Mouse (Mus musculus) gastrocnemius, adult 2 months (tissue): Measurements from ENCODE around the gene Aqp2. TPM values are rescaled to one million over a fixed set of nuclear protein-coding genes. Genes with fewer than 3 reads are reported as not detected.

Experiments
- DNase-seq: peaks from one replicate; pipeline ENCODE4 v3.0.0; 2022
- H3K27ac ChIP-seq: fragments of 200-600 bp; 2 replicates; pipeline ENCODE4 v1.8.1; 2022; ENCODE audit warnings: mild to moderate bottlenecking
- H3K4me3 ChIP-seq: fragments of 200-600 bp; 2 replicates; pipeline ENCODE4 v1.8.1; 2022; ENCODE audit warnings: mild to moderate bottlenecking, moderate library complexity
- CTCF ChIP-seq: fragments of 200-600 bp; IDR thresholded peaks from 2 replicates; pipeline ENCODE4 v1.8.1; 2022; ENCODE audit warnings: antibody characterized with exemption, mild to moderate bottlenecking, moderate library complexity
- intact Hi-C: fragments of 180-260 bp; cut with DNase I; formaldehyde crosslinking; loops from one replicate; pipeline ENCODE4 v1.15.1; 2025
- total RNA-seq, 2 experiments: library from RNA; stranded (reverse); gene quantifications; 2 replicates each; pipeline ENCODE4 v1.2.3; 2021

Aqp2 gene
- total RNA-seq, 2 experiments from 2014 or later: not detected

- H3K4me3 ChIP-seq: no peak overlapping the region
- no peak for DNase-seq
- no peak overlapping the region for H3K27ac ChIP-seq
- intact Hi-C loops: no loop called here
- no peak for TF ChIP-seq CTCF
Measured at GRCm38 (mm10) chr15:99608382-99609125, 29.7 kb downstream of the Aqp2 start.

DNA sequence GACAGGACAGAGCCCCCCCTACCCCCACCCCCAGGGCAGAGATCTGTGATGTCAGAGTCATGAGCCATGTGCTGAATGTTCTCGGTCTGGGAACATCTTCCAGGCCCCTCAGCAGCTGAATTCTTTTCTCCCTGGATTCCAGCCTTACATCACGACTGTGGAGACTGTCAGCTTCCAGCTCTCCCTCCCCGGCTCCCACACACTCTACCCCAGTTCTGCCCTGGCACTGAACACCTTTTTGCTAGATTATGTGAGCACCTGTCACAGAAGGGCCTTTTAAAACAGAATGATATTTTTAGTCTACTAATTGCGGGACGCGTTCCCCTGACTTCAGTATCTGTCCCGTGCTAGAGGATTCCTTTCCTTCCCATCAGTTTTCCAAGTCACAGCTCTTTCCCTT is 32.7 kb downstream of the Aqp2 start:
- intact Hi-C loops: no loop called here
- no peak for TF ChIP-seq CTCF
- Histone ChIP-seq H3K27ac (no peak overlapping the region), H3K4me3 (no peak overlapping the region)
- DNase-seq: no peak

GRCm38 (mm10) chr15:99614273-99614672 is 35.4 kb downstream of the Aqp2 start:
- TF ChIP-seq CTCF: no peak
- no peak for DNase-seq
- Histone ChIP-seq H3K4me3 (no peak overlapping the region), H3K27ac (no peak overlapping the region)
- intact Hi-C loops: no loop called here

DNA sequence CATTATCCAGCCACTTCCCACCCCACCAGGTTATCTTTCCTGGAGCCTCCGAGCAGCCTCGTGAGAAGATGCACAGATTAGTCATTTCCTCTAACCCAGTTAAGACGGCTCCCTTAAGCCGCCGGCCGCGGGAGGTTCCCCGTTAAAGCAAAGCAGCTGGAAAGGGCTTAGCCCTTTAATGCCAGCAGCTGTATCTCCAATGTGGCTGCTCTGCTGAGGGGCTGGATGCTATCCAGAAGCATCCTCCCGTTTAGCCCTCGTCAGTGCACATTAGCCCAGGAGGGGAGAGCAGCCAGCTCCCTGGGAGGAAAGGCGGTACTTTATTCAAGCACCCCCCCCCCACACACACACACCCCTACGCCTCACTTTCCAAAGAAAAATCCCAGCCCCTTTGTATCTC is 35.9 kb downstream of the Aqp2 start:
- peak overlapping the region; percentile 15; the same call in 1 of the 2 replicates for H3K4me3 ChIP-seq
- no peak for TF ChIP-seq CTCF
- intact Hi-C loops: no loop called here
- peak; percentile 49 for DNase-seq
- H3K27ac ChIP-seq: no peak overlapping the region

DNA sequence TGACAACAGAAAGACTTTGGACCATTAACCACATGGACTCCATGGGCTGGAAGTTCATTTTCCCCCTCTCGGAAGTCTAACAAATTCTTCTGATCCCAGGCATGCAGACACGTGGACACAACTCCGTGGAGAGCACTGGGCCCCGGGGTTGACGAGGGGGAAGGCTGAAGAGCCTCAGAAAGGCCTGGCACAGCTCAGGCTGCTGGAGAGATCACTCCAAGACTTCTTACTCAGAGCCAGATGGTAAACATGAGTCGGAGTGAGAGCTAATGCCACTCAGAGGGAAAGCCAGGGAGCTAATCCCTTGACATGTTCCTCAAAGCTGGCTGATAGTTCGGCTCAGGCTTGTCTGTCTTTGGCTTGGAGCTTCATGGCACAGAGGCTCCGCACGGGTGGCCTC is 36.4 kb downstream of the Aqp2 start:
- TF ChIP-seq CTCF: no peak
- no peak for DNase-seq
- H3K27ac ChIP-seq: no peak overlapping the region
- intact Hi-C loops: no loop called here
- no peak overlapping the region for H3K4me3 ChIP-seq

DNA sequence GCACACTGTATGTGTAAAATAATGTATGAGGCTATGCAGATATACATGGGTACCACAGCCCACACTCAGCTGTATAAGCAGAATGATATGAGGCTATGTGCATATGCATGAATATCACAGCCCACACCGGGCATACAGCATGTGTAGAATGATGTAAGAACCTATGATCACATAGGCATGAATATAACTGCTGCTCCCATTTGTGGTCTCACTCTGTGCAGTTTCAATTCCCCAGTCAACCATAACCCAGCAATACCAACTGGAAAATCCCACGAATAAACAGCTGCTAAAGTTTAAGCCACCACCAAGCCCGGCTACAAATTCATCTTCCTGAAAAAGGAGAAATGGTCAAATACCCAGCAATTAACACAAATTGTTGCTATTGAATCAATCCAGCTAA is 39.7 kb downstream of the Aqp2 start:
- Histone ChIP-seq H3K27ac (no peak overlapping the region), H3K4me3 (no peak overlapping the region)
- no peak for DNase-seq
- intact Hi-C loops: no loop called here
- TF ChIP-seq CTCF: no peak

GRCm38 (mm10) chr15:99619821-99620220 is 41.0 kb downstream of the Aqp2 start:
- intact Hi-C loops: no loop called here
- TF ChIP-seq CTCF: no peak
- Histone ChIP-seq H3K4me3 (no peak overlapping the region), H3K27ac (no peak overlapping the region)
- DNase-seq: no peak

- H3K4me3 ChIP-seq: no peak overlapping the region
- TF ChIP-seq CTCF: no peak
- intact Hi-C loops: no loop called here
- DNase-seq: no peak
- no peak overlapping the region for H3K27ac ChIP-seq
Measured at GRCm38 (mm10) chr15:99622063-99622462, 43.2 kb downstream of the Aqp2 start.

DNA sequence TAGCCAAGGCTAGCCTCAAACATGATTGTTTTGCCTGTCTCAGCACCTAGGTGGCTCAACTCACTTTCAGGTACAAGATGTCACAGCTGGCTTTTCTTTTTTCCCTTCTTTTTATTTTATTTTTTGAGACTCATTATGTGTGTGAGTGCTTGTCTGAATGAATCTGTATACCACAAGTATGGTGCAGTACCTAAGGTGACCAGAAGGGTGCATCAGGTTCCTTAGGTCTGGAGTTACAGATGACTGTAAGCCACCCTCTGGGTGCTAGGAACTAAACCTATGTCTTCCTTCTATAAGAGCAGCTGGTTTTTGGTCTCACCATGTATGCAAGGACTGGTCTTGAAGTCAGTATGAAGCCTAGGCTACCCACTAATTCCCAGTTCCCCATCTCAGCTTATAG is 52.8 kb downstream of the Aqp2 start:
- TF ChIP-seq CTCF: peak; percentile 36
- Histone ChIP-seq H3K27ac (no peak overlapping the region), H3K4me3 (no peak overlapping the region)
- no peak for DNase-seq
- intact Hi-C loops: no loop called here

Other genes starting within 250 kb of the Aqp2 start
- gene Fmnl3, start 208.6 kb upstream of the Aqp2 start, total RNA-seq: 1 to 10 TPM; 5.5 to 7.2 TPM
- gene Tmbim6, start 186.2 kb upstream of the Aqp2 start, total RNA-seq: 100 to 1,000 TPM; 181 to 184 TPM
- gene Nckap5l, start 121.3 kb upstream of the Aqp2 start, total RNA-seq: 1 to 10 TPM; 2.3 to 2.7 TPM
- gene Bcdin3d, start 104.3 kb upstream of the Aqp2 start, total RNA-seq: 1 to 10 TPM; 4.3 to 4.5 TPM
- under 1 TPM in 1 of 2 experiments, not detected in 1; 0.75 TPM for gene Faim2, start 50.9 kb upstream of the Aqp2 start, total RNA-seq
- gene Aqp5, start 11.7 kb downstream of the Aqp2 start, total RNA-seq: not detected
- not detected for gene Aqp6, start 22.3 kb downstream of the Aqp2 start, total RNA-seq
- under 1 TPM; 0.89 to 0.94 TPM for gene Racgap1, start 72.6 kb downstream of the Aqp2 start, total RNA-seq
- gene Asic1, start 91.3 kb downstream of the Aqp2 start, total RNA-seq: under 1 TPM in 1 of 2 experiments, not detected in 1; 0.31 TPM
- 1 to 10 TPM; 6.9 to 7.2 TPM for gene Smarcd1, start 123.1 kb downstream of the Aqp2 start, total RNA-seq
- gene Gm17349, start 126.4 kb downstream of the Aqp2 start, total RNA-seq: 1 to 10 TPM in 1 of 2 experiments, not detected in 1; 1.0 TPM
- gene Gpd1, start 138.5 kb downstream of the Aqp2 start, total RNA-seq: 100 to 1,000 TPM; 381 to 575 TPM
- 100 to 1,000 TPM; 145 to 166 TPM for gene Cox14, start 146.6 kb downstream of the Aqp2 start, total RNA-seq
- gene Cers5, start 193.8 kb downstream of the Aqp2 start, total RNA-seq: 1 to 10 TPM; 4.6 to 5.4 TPM